Mouse (Mus musculus): ENCODE results near the gene Sspo. TPM values are rescaled to one million over a fixed set of nuclear protein-coding genes. Genes with fewer than 3 reads are reported as not detected.

Sspo gene
- polyA plus RNA-seq (2012; rRNA removed): 8.5 and 10.9 TPM in 2 replicates

DNA sequence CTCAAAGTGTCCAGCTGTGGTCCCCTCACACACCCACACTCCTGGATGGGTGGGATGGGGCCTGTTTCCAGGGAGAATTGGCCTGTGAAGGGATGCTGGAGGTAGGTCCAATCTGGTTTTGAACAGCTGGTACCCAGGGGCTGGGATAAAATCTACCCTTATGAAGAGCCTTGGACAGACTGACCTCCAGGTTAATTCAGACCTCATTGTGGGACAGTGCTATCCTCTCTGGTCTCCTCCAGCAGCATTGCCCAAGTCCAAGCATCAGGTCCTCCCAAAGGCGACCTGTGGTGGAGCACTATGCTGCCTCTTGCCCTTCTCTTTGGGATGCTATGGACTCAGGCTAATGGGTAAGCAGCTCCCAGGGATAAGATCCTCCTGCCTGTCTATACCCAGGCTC is at the start of gene Sspo:
Gene Sspo, plus strand, starts transcription at position 301 of the 400 bp plus-strand sequence.

DNA sequence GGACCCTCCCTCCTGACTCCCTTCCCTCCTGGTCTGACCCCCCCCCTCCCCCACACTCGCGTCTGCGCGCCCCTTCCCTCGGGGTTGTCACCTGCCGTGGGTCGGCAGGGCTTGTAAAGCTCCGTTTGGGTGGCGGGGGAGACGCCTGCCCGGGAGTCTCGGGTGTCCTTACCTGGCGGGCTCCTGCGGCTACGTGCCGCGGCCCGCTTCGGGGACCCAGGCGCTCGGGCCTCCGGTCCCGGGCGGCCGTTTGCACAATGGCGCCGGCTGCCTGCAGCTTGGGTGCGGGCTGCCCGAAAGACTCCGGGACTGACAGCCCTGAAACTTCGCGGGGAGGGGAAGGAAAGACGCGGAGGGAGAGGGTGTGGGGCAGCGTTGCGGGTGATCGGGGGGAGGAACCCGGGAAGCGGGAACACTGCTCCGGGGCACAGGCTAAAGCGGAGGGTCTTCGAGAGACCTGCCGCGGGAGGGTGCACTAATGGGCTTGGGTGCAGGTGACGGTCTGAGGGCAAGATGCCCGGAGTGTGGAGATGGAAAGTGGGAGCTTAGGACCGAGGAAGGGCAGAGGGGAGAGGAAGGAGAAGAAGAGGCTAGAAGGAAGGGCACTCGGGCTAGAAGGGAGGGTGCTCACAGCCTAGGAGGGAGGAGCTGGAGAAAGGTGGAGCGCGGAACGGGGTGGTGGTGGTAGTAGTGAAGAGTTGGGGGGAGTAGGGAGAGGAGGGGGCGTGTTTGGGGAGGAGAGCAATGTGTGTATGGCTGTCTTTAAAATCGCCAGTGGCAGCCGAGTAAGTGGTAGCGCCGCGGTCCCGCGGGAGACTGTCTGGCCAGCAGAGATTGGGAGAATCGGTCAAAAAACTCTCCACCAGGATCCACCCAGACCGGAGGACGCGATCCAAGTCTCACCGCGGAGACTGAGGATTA is 2.6 kb upstream of the Sspo start, which contains the start of gene Zfp467:
Gene Zfp467, minus strand, starts transcription at position 645 of the 921 bp plus-strand sequence.

DNA sequence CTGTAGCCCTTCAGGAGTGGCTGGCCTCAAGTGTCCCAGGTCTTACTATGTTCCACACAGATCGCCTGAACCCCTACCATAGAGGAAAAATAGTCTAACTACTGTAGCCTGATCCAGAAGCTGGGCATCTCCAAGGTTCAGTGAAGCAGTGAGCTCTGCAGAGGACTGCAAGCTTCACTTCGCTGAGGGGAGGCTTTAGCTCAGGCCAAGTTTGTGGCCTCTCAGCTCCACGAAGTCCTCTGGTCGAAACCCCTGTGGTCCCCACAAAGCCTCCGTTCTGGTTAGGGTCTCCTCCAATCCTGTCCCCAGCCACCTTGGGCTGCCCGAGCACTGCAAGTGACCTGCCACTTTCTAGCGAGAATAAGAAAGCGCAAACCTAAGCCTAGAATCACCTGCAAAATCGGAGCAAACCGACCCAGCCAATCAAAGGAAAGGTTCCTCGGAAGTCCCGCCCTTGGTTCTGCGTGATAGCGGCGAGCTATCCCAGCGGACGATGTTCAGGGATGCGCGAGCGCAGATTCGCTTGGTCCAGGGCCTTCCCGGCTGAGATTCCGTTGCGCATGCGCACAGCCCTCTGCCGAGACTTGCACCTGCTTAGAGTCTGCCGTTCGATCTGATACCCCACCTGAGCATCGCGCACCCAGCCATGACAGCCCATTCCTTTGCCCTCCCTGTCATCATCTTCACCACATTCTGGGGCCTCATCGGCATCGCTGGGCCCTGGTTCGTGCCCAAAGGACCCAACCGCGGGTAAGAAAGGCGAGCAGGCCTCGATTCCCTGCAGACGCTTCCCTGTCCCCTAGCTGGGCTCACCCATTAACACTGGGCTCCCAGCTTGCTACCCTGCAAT is 89.3 kb downstream of the Sspo start, which contains the start of gene Atp6v0e2:
Gene Atp6v0e2, plus strand, starts transcription at position 511 of the 850 bp plus-strand sequence.

Other genes starting within 250 kb of the Sspo start
- gene Krba1, start 52.6 kb upstream of the Sspo start, polyA plus RNA-seq (2012; rRNA removed): 19.6 and 20.4 TPM in 2 replicates
- 107 and 109 TPM in 2 replicates for gene Zfp467, start 2.4 kb upstream of the Sspo start, polyA plus RNA-seq (2012; rRNA removed)
- gene Atp6v0e2, start 89.4 kb downstream of the Sspo start, polyA plus RNA-seq (2012; rRNA removed): 40.5 and 51.5 TPM in 2 replicates
- gene Lrrc61, start 106.6 kb downstream of the Sspo start, polyA plus RNA-seq (2012; rRNA removed): 17.5 and 23.2 TPM in 2 replicates
- gene Rarres2, start 124.6 kb downstream of the Sspo start, polyA plus RNA-seq (2012; rRNA removed): 121 and 133 TPM in 2 replicates
- not detected in 2 replicates for gene Gm45021, start 141.4 kb downstream of the Sspo start, polyA plus RNA-seq (2012; rRNA removed)
- gene Repin1, start 145.7 kb downstream of the Sspo start, polyA plus RNA-seq (2012; rRNA removed): 51.4 and 56.7 TPM in 2 replicates
- 0.88 and 1.0 TPM in 2 replicates for gene Gm44965, start 145.7 kb downstream of the Sspo start, polyA plus RNA-seq (2012; rRNA removed)
- 12.6 and 15.4 TPM in 2 replicates for gene Zfp775, start 153.8 kb downstream of the Sspo start, polyA plus RNA-seq (2012; rRNA removed)
- gene AI854703, start 178.5 kb downstream of the Sspo start, polyA plus RNA-seq (2012; rRNA removed): 56.4 and 73.1 TPM in 2 replicates
- gene Gimap8, start 199.0 kb downstream of the Sspo start, polyA plus RNA-seq (2012; rRNA removed): 1.1 and 1.5 TPM in 2 replicates
- 1.5 and 1.9 TPM in 2 replicates for gene Gimap9, start 227.9 kb downstream of the Sspo start, polyA plus RNA-seq (2012; rRNA removed)
- gene Gimap4, start 236.3 kb downstream of the Sspo start, polyA plus RNA-seq (2012; rRNA removed): 2.8 and 3.0 TPM in 2 replicates

All from colon, adult 2 months (tissue).